Mouse (Mus musculus) midbrain, embryonic 15.5 days (tissue): Measurements from ENCODE around the gene Fbxo4. TPM values are rescaled to one million over a fixed set of nuclear protein-coding genes. Genes with fewer than 3 reads are reported as not detected.

Experiments used
- ATAC-seq: fragments of 200-750 bp; cut with Nextera tagmentation; replicated peaks from 2 replicates; pipeline ENCODE4 v1.8.0; 2017; ENCODE audit warnings: moderate TSS enrichment
- H3K27ac ChIP-seq: fragments of 300-500 bp; sonication (generic); 2 replicates; pipeline ENCODE4 v1.5.1; 2015; ENCODE audit warnings: mild to moderate bottlenecking, inconsistent platforms
- H3K27me3 ChIP-seq: fragments of 300-500 bp; sonication (generic); replicated peaks from 2 replicates; pipeline ENCODE4 v1.6.1; 2015; ENCODE audit warnings: inconsistent platforms
- H3K36me3 ChIP-seq: fragments of 300-500 bp; sonication (generic); replicated peaks from 2 replicates; pipeline ENCODE4 v1.6.1; 2015; ENCODE audit warnings: inconsistent platforms
- H3K4me1 ChIP-seq: fragments of 300-500 bp; sonication (generic); 2 replicates; pipeline ENCODE4 v1.6.1; 2015; ENCODE audit warnings: inconsistent platforms
- H3K4me2 ChIP-seq: fragments of 300-500 bp; sonication (generic); 2 replicates; pipeline ENCODE4 v1.6.1; 2015; ENCODE audit warnings: inconsistent platforms, mild to moderate bottlenecking, moderate library complexity
- H3K4me3 ChIP-seq: fragments of 300-500 bp; sonication (generic); 2 replicates; pipeline ENCODE4 v1.5.1; 2015; ENCODE audit warnings: mild to moderate bottlenecking, inconsistent platforms
- H3K9ac ChIP-seq: fragments of 300-500 bp; sonication (generic); 2 replicates; pipeline ENCODE4 v1.6.1; 2015; ENCODE audit warnings: mild to moderate bottlenecking, inconsistent platforms
- H3K9me3 ChIP-seq: fragments of 300-500 bp; sonication (generic); 2 replicates; pipeline ENCODE4 v1.6.1; 2016; ENCODE audit warnings: inconsistent platforms
- WGBS: fragments of 180-500 bp; shearing (Covaris S2); methylation state at CpG from one replicate; pipeline ENCODE4 v1.1.7; 2015; ENCODE audit warnings: mixed read lengths; 5-methylcytosine and 5-hydroxymethylcytosine counted together
- polyA plus RNA-seq: library from polyadenylated mRNA; unstranded; fragments of >200 nt; fragmentation: Nextera tagmentation; extraction: Ambion mirVana; gene quantifications from 2 replicates; pipeline ENCODE4 v1.2.1, GENCODE M21; 2015

The Fbxo4 gene
- polyA plus RNA-seq, 1 experiment from 2014 or later: 7.9 TPM

GRCm38 (mm10) chr15:4000536-4000935 is 21.2 kb upstream of the Fbxo4 start:
- H3K4me3 ChIP-seq: no peak overlapping the region
- 83% methylated on average over 2 of the region's 2 CpGs for WGBS
- ATAC-seq: no peak

GRCm38 (mm10) chr15:3999144-3999543 is 19.8 kb upstream of the Fbxo4 start:
- Histone ChIP-seq H3K27me3 (no peaks in the 10 kb centered on the region), H3K36me3 (no peaks in the 10 kb centered on the region), H3K4me1 (peaks cover 7% of the 10 kb centered on the region), H3K9me3 (no peaks in the 10 kb centered on the region), H3K4me3 (no peak overlapping the region), H3K9ac (no peak overlapping the region), H3K27ac (no peak overlapping the region), H3K4me2 (no peak overlapping the region)
- no peak for ATAC-seq
- WGBS: 74% methylated on average over 2 of the region's 2 CpGs

More at GRCm38 (mm10) chr15:4000536-4000935, 21.2 kb upstream of the Fbxo4 start:
- H3K9me3 ChIP-seq: no peaks in the 10 kb centered on the region
- no peak overlapping the region for H3K4me2 ChIP-seq
- H3K4me1 ChIP-seq: no peaks in the 10 kb centered on the region; the same call in 1 of the 2 replicates
- H3K27me3 ChIP-seq: no peaks in the 10 kb centered on the region
- H3K36me3 ChIP-seq: no peaks in the 10 kb centered on the region
- H3K27ac ChIP-seq: no peak overlapping the region
- no peak overlapping the region for H3K9ac ChIP-seq

GRCm38 (mm10) chr15:3996267-3997010 is 17.1 kb upstream of the Fbxo4 start:
- H3K27ac ChIP-seq: peak overlapping the region; percentile 92
- H3K9me3 ChIP-seq: no peaks in the 10 kb centered on the region
- H3K36me3 ChIP-seq: no peaks in the 10 kb centered on the region
- ATAC-seq: no peak
- peaks cover 12% of the 10 kb centered on the region for H3K4me1 ChIP-seq
- no peaks in the 10 kb centered on the region for H3K27me3 ChIP-seq
- H3K4me3 ChIP-seq: peak overlapping the region; percentile 87
- 20% methylated on average over 14 of the region's 14 CpGs for WGBS
- peak overlapping the region; percentile 78 for H3K4me2 ChIP-seq
- H3K9ac ChIP-seq: peak overlapping the region; percentile 94

DNA sequence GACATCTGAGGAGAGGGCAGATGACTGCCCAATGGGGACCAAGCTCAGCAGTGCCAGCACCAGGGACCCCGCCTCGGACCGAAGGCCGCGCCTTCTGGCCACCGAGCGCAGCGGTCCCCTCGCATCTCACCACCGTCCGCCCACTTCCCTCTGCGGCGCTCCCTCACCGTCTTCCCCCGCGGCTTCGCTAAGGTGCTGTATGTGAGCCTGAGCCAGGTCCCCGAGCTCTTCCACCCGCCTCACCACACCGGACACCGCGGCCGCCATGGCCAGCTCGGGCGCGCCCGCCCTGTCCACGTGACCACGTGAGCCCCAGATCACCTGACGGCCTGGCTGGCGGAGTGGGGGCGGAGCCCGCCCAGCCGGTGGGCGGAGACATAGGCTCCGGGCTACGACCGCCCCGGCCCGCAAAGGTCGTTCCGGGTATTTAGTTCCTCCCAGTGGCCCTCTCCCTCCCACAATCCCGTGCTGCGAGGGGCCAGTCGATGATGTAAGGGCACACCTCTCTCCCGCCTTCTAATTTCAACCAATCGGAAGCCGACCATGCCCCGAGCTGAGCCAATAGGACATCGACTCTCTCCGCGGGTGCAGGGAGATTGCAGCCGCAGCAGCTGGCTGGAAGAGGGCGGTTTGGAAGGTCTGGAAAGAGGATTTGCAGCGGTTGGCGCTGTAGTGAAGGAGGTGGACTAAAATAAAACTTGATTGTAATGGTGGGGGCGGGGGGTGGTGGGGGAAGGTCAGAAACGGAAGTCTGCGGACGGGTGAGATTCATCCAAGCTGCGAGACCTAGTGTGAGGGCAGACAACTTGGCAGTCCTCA is 16.3 kb upstream of the Fbxo4 start, which contains the start of gene AW549877:
AW549877 (minus strand) TSS at position 297 of the 819 bp plus-strand sequence.
- peak; percentile 100 for ATAC-seq
- no peaks in the 10 kb centered on the region for H3K27me3 ChIP-seq

DNA sequence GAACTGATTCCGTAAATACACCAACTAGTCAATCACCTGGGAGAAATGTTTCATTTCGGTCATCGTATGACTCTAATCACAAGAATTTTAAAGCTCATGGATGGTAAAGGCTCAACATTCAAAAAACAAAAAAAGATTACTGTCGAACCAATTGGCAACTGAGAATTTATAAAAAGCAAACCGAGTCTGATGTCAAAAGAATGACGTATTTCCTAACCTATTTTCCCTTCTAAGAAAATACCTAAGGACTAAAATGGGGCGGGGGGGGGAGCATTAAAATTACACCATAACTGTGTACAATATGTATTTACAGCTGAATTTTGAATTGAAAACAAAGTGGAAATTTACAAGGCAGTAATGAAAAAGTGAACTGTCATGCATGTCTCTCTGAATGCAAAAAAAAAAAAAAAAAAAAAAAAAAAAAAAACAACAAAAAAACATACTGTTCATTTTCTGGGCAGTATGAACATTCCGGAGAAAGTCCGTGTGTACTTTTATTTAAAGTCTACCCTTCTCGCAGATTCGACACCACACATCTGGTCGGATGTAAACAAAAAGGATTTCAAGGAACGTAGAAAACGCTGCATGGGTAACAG is 15.6 kb upstream of the Fbxo4 start:
- H3K36me3 ChIP-seq: peaks cover 5% of the 10 kb centered on the region; the same call in 1 of the 2 replicates
- H3K4me2 ChIP-seq: peak overlapping the region; percentile 78
- H3K9ac ChIP-seq: peak overlapping the region; percentile 94
- no peaks in the 10 kb centered on the region for H3K27me3 ChIP-seq
- H3K27ac ChIP-seq: peak overlapping the region; percentile 92
- no peaks in the 10 kb centered on the region for H3K9me3 ChIP-seq
- peak overlapping the region; percentile 87 for H3K4me3 ChIP-seq
- no peak for ATAC-seq
- peaks cover 12% of the 10 kb centered on the region for H3K4me1 ChIP-seq
- WGBS: 28% methylated on average over 14 of the region's 14 CpGs

More for the DNA sequence above, 16.3 kb upstream of the Fbxo4 start, which contains the start of gene AW549877:
- peak within 1 kb of the TSS; percentile 78 for H3K4me2 ChIP-seq
- H3K27ac ChIP-seq: peak within 1 kb of the TSS; percentile 92
- H3K9ac ChIP-seq: peak within 1 kb of the TSS; percentile 94
- WGBS: 0% methylated on average over 61 of the region's 61 CpGs
- H3K36me3 ChIP-seq: no peaks in the 10 kb centered on the region
- peaks cover 12% of the 10 kb centered on the region for H3K4me1 ChIP-seq
- peak within 1 kb of the TSS; percentile 87 for H3K4me3 ChIP-seq
- H3K9me3 ChIP-seq: no peaks in the 10 kb centered on the region

- Histone ChIP-seq H3K9me3 (no peaks in the 10 kb centered on the region), H3K4me3 (no peak overlapping the region), H3K9ac (no peak overlapping the region), H3K4me2 (no peak overlapping the region), H3K36me3 (peaks cover 21% of the 10 kb centered on the region), H3K27me3 (no peaks in the 10 kb centered on the region), H3K4me1 (no peaks in the 10 kb centered on the region), H3K27ac (no peak overlapping the region)
- ATAC-seq: peak; percentile 27; the same call in 1 of the 2 replicates
- WGBS: 75% methylated on average over 2 of the region's 2 CpGs
Measured at GRCm38 (mm10) chr15:3987981-3988380, 8.6 kb upstream of the Fbxo4 start.

DNA sequence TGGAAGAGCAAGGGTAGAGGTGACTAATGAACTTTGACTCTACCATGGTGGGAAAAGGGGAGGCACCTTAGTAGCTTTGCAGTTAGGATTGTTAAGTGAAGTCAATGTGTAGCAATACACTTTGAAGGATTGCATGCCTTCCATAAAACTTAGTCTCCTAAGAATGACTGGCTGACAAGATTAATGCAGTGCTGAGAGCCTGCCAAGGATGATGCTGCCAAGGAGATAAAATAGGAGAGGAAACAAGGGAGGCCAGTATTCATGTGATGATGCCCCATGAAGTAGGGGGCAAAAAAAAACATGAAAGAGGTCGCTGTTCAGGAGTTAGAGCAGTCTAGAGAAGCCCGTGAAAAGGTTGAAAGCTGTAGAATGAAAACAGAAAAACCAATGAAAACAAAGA is 5.5 kb upstream of the Fbxo4 start:
- ATAC-seq: no peak
- H3K4me3 ChIP-seq: no peak overlapping the region
- H3K36me3 ChIP-seq: peaks cover 18% of the 10 kb centered on the region
- no peak overlapping the region for H3K27ac ChIP-seq
- H3K4me2 ChIP-seq: no peak overlapping the region
- H3K9me3 ChIP-seq: no peaks in the 10 kb centered on the region
- 93% methylated on average over 2 of the region's 2 CpGs for WGBS
- no peak overlapping the region for H3K9ac ChIP-seq
- H3K4me1 ChIP-seq: no peaks in the 10 kb centered on the region
- H3K27me3 ChIP-seq: no peaks in the 10 kb centered on the region

- H3K9me3 ChIP-seq: no peaks in the 10 kb centered on the region
- no peaks in the 10 kb centered on the region for H3K27me3 ChIP-seq
- 92% methylated on average over 5 of the region's 5 CpGs for WGBS
- H3K9ac ChIP-seq: no peak overlapping the region
- ATAC-seq: no peak
- no peak overlapping the region for H3K4me2 ChIP-seq
- H3K4me3 ChIP-seq: no peak overlapping the region
- H3K27ac ChIP-seq: no peak overlapping the region
- H3K4me1 ChIP-seq: peaks cover 3% of the 10 kb centered on the region; the same call in 1 of the 2 replicates
- peaks cover 15% of the 10 kb centered on the region for H3K36me3 ChIP-seq
Measured at GRCm38 (mm10) chr15:3982732-3983131, 3.4 kb upstream of the Fbxo4 start.

DNA sequence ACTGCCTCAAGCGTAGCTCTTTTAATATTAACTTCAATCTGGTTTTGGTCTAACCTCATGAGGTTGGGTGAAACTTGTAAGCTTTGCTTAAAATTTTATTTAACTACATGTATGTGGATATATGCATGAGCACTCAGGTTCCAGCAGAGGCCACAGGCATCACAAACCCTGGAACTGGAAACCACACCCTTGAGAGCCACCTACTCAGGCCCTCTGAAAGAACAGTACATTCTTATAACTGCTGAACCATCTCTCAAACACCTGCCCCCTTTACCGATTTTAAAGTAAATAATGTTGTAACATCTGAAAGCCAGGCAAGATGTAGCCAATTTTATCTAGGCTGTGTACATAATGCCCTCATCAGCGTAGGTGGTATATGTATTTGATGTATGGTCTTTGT is 498 bp upstream of the Fbxo4 start:
- H3K4me3 ChIP-seq: peak overlapping the region; percentile 73

DNA sequence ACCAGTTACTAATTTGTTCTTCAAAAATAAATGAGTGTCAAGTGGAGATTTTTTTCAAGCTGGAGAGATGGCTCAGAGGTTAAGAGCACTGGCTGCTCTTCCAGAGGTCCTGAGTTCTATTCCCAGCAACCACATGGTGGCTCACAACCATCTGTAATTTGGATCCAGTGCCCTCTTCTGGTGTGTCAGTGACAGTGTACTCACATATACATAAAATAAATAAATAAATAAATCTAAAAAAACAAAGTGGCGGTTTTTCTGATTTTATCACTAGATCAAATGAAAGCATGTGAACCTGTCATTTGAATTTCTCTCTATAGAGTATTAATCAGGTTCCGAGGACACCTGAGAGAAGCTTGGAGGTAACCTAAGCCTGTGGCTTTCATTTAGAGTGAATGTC is 1.1 kb downstream of the Fbxo4 start:
- H3K27ac ChIP-seq: no peak overlapping the region
- H3K36me3 ChIP-seq: 0 out of 2 replicates have a peak, but pooled peaks cover 2% of the 10 kb centered on the region
- H3K27me3 ChIP-seq: no peaks in the 10 kb centered on the region
- H3K4me2 ChIP-seq: no peak overlapping the region; the same call in 1 of the 2 replicates
- no peak overlapping the region for H3K4me3 ChIP-seq
- ATAC-seq: peak; percentile 18; the same call in 1 of the 2 replicates
- no peak overlapping the region for H3K9ac ChIP-seq
- 97% methylated on average over 2 of the region's 2 CpGs for WGBS
- H3K4me1 ChIP-seq: peaks cover 3% of the 10 kb centered on the region; the same call in 1 of the 2 replicates
- no peaks in the 10 kb centered on the region for H3K9me3 ChIP-seq

More for the DNA sequence above, 498 bp upstream of the Fbxo4 start:
- WGBS: 85% methylated on average over 3 of the region's 3 CpGs
- ATAC-seq: peak; percentile 24
- H3K27me3 ChIP-seq: no peaks in the 10 kb centered on the region
- H3K9ac ChIP-seq: peak overlapping the region; percentile 97
- peaks cover 3% of the 10 kb centered on the region; the same call in 1 of the 2 replicates for H3K4me1 ChIP-seq
- peak overlapping the region; percentile 97 for H3K27ac ChIP-seq
- H3K36me3 ChIP-seq: peaks cover 8% of the 10 kb centered on the region; the same call in 1 of the 2 replicates
- H3K4me2 ChIP-seq: peak overlapping the region; percentile 58
- H3K9me3 ChIP-seq: no peaks in the 10 kb centered on the region

GRCm38 (mm10) chr15:3973300-3973699 is 6.1 kb downstream of the Fbxo4 start:
- no peak for ATAC-seq
- no peak overlapping the region for H3K9ac ChIP-seq
- H3K4me1 ChIP-seq: no peaks in the 10 kb centered on the region
- H3K4me2 ChIP-seq: no peak overlapping the region
- 92% methylated on average over 3 of the region's 3 CpGs for WGBS
- H3K27ac ChIP-seq: no peak overlapping the region
- H3K9me3 ChIP-seq: no peaks in the 10 kb centered on the region
- H3K4me3 ChIP-seq: no peak overlapping the region
- H3K27me3 ChIP-seq: no peaks in the 10 kb centered on the region
- H3K36me3 ChIP-seq: no peaks in the 10 kb centered on the region; the same call in 1 of the 2 replicates

DNA sequence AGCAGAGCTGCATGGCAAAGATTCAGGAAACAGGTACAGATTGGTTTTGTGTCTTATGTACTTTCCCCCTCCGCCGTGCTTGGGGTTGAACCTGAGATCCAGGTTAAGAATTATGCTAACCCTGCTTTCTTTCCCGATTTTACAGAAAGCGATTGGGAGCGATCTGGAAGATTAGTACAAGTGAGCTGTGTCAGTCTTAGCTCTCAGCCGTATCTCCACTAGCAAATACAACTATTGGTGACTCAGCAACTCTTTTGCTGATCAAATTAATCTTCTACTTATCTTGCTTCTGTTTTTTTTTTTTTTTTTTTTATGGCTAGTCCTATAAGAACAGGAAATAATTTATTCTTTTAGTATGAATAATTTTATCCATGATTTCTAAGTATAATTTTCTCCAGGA is 9.2 kb downstream of the Fbxo4 start:
- no peaks in the 10 kb centered on the region; the same call in 1 of the 2 replicates for H3K36me3 ChIP-seq
- no peaks in the 10 kb centered on the region for H3K9me3 ChIP-seq
- no peak overlapping the region for H3K9ac ChIP-seq
- ATAC-seq: no peak
- H3K27ac ChIP-seq: no peak overlapping the region
- no peak overlapping the region for H3K4me2 ChIP-seq
- H3K27me3 ChIP-seq: no peaks in the 10 kb centered on the region
- WGBS: 95% methylated on average over 6 of the region's 6 CpGs
- H3K4me1 ChIP-seq: no peaks in the 10 kb centered on the region
- H3K4me3 ChIP-seq: no peak overlapping the region
